Mouse (Mus musculus): ENCODE results near the gene Wfdc1. TPM values are rescaled to one million over a fixed set of nuclear protein-coding genes. Genes with fewer than 3 reads are reported as not detected.

Gene Wfdc1
- polyA plus RNA-seq, 1 experiment from 2014 or later = 1.7 TPM

DNA sequence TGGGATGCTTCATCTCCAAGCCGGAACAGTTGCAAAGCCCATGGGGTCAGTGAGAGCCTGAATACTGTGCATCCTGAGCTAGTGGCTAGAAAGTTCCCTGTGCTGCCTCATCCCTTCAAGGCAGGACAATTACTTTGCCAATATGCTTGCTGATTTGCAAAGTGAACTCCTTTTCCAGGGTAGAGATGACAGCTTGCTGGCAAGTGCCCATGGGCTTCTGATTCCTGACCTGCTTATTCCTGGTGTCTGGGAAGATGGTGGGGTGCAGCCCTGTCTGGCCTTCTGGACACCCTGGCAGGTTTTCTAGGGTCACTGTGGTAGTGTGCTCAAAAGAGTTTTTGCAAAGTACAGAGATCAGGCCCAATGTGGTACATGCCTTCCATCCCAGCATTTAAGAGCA lies 23.2 kb upstream of the Wfdc1 start:
- H3K4me3 ChIP-seq = no peak overlapping the region
- H3K27me3 ChIP-seq = no peaks in the 10 kb centered on the region
- ATAC-seq = no peak
- no peak overlapping the region for H3K4me2 ChIP-seq
- no peaks in the 10 kb centered on the region for H3K36me3 ChIP-seq (ENCODE audit: poor library complexity, severe bottlenecking)
- H3K9me3 ChIP-seq (replicated peaks) = peaks cover 11% of the 10 kb centered on the region; the same call in 1 of the 2 replicates
- whole genome bisulfite sequencing = 100% methylated on average over 1 of the region's 1 CpGs
- H3K9ac ChIP-seq = no peak overlapping the region
- no peak overlapping the region for H3K27ac ChIP-seq
- H3K4me1 ChIP-seq = no peaks in the 10 kb centered on the region

DNA sequence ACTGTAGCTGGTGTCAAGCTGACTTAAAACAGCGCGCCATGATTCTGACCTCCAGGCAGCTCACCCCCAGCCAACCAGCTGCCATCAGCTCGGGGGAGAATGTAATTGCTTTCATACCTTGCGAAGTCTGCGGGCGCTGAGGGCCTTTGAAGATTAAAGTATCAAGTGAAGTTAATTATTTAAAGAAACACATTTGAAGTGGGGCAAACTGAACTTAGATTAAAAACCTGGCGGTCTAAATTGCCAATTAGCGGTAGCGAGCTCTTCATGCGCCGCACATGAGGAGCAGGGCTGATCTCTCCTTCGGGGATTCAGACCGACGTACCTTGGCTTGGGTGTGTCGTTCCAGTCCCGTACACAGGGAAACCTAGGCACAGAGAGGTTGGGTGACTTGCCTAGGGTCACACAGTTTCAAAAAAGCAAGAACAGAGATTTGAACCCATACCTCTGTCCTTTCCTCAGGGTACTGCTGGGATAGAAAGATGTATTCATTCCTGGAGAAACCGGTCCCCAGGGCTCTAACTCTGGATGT lies 21.7 kb upstream of the Wfdc1 start:
- 72% methylated on average over 17 of the region's 17 CpGs for WGBS
- no peak overlapping the region for H3K4me2 ChIP-seq
- no peak for ATAC-seq

DNA sequence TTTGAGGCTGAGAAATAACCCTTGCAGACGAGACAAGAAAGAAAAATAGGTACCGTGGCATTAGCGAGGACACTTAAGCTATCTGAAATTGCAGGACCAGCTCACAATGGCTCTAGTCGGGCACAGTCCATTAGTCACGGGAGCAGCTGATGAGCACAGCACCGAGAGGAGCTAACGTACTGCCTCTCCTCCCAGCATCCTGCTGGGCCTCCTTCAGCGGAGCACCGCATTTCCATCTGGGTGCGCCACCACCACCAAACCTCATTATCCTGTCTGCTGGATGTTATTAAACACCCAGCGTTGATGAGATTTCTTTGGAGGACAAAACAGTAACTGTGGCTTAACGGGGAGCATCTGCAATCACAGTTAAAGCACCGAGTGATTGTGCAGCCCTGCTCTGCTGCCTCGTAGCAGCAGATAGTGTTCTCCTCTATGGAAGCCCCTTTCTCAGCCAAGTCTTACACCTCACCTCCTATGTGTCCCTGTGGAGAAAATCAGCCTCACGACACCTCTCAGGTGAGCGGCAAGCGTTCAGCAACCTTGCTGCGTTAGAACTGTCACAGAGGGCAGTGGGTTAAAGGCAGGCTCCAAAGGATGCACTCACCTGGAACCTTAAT lies 21.1 kb upstream of the Wfdc1 start:
- WGBS = 55% methylated on average over 18 of the region's 18 CpGs
- no peak for ATAC-seq
- H3K27me3 ChIP-seq = no peaks in the 10 kb centered on the region
- H3K27ac ChIP-seq = 0 out of 2 replicates have a peak overlapping the region, but pooled peaks have one; percentile 38
- no peak overlapping the region for H3K9ac ChIP-seq
- H3K36me3 ChIP-seq (ENCODE audit: poor library complexity, severe bottlenecking) = no peaks in the 10 kb centered on the region
- H3K4me2 ChIP-seq = no peak overlapping the region
- H3K9me3 ChIP-seq (replicated peaks) = peaks cover 11% of the 10 kb centered on the region; the same call in 1 of the 2 replicates
- H3K4me3 ChIP-seq = no peak overlapping the region
- H3K4me1 ChIP-seq = no peaks in the 10 kb centered on the region

More for the DNA sequence above, 21.7 kb upstream of the Wfdc1 start:
- peaks cover 11% of the 10 kb centered on the region; the same call in 1 of the 2 replicates for H3K9me3 ChIP-seq (replicated peaks)
- H3K36me3 ChIP-seq (ENCODE audit: poor library complexity, severe bottlenecking) = no peaks in the 10 kb centered on the region
- H3K27me3 ChIP-seq = no peaks in the 10 kb centered on the region
- H3K4me3 ChIP-seq = no peak overlapping the region
- no peaks in the 10 kb centered on the region for H3K4me1 ChIP-seq
- H3K27ac ChIP-seq = no peak overlapping the region
- H3K9ac ChIP-seq = no peak overlapping the region

DNA sequence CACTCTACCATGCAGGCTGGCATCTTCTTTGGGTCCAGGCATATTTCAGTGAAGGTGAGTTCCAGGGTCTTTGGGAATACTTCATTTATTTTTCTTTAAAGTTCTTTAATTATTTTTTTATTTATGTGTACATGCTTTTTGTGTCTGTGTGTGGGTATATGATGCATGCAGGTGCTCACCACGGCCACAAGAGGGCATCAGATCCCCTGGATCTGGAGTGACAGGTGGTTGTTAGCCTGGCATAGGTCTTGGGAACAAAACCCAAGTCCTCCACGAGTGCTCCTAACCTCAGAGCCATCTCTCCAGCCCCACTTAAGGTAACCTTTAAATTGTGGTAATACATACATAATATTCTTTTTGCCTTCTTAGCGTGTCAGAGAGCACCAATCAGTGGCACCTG lies 20.0 kb upstream of the Wfdc1 start:
- no peak for ATAC-seq
- Histone ChIP-seq H3K4me3 (no peak overlapping the region), H3K9ac (no peak overlapping the region), H3K36me3 (ENCODE audit: poor library complexity, severe bottlenecking) (no peaks in the 10 kb centered on the region), H3K27me3 (no peaks in the 10 kb centered on the region), H3K4me1 (no peaks in the 10 kb centered on the region), H3K4me2 (no peak overlapping the region), H3K27ac (no peak overlapping the region), H3K9me3 (replicated peaks) (peaks cover 11% of the 10 kb centered on the region; the same call in 1 of the 2 replicates)
- 77% methylated on average over 3 of the region's 3 CpGs for WGBS

DNA sequence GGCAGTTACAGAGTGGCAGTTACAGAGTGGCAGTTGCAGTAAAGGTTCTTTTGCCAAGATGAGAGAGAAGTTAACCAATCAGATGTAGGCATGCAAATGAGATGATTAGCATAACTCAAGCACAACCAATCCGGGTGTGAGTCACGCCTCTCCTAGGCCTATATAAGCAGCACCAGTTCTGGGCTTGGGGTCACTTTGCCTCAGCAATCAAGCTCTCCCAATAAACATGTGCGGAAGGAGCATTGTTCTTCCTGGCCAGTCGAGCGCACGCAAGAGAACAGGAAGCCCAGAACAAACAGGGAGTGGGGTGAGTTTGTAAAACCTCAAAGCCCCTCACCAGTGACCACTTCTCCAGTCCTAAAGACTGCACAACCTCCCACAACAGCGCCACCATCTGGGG lies 19.3 kb upstream of the Wfdc1 start:
- no peak for ATAC-seq
- WGBS = 80% methylated on average over 7 of the region's 7 CpGs
- Histone ChIP-seq H3K4me2 (no peak overlapping the region), H3K9me3 (replicated peaks) (peaks cover 11% of the 10 kb centered on the region; the same call in 1 of the 2 replicates), H3K9ac (no peak overlapping the region), H3K27ac (no peak overlapping the region), H3K4me1 (no peaks in the 10 kb centered on the region), H3K4me3 (no peak overlapping the region), H3K36me3 (ENCODE audit: poor library complexity, severe bottlenecking) (no peaks in the 10 kb centered on the region), H3K27me3 (no peaks in the 10 kb centered on the region)

DNA sequence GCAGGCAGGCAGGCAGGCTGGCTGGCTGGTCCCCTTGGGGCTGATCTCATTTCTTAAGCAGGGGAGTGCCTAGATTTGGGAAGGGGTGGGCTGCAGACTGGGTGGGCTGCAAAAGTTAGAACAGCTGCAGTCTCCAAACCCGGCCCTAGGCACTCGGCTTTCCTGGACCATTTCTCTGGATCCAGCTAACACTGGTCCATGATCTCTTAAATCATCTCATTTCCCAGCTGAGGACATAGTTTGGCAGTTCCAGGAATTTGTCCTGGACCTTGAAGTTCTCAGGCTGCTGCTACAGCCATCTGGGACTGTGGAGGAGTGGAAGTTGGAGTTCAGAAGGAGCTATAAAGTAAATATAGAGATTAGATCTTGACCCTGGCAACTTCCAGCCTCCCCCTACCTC lies 14.8 kb upstream of the Wfdc1 start:
- Histone ChIP-seq H3K9ac (no peak overlapping the region), H3K4me2 (no peak overlapping the region), H3K9me3 (replicated peaks) (peaks cover 8% of the 10 kb centered on the region; the same call in 1 of the 2 replicates), H3K27ac (no peak overlapping the region), H3K27me3 (no peaks in the 10 kb centered on the region; the same call in 1 of the 2 replicates), H3K4me1 (no peaks in the 10 kb centered on the region), H3K4me3 (no peak overlapping the region), H3K36me3 (ENCODE audit: poor library complexity, severe bottlenecking) (no peaks in the 10 kb centered on the region)
- WGBS = 69% methylated on average over 2 of the region's 2 CpGs
- no peak for ATAC-seq

DNA sequence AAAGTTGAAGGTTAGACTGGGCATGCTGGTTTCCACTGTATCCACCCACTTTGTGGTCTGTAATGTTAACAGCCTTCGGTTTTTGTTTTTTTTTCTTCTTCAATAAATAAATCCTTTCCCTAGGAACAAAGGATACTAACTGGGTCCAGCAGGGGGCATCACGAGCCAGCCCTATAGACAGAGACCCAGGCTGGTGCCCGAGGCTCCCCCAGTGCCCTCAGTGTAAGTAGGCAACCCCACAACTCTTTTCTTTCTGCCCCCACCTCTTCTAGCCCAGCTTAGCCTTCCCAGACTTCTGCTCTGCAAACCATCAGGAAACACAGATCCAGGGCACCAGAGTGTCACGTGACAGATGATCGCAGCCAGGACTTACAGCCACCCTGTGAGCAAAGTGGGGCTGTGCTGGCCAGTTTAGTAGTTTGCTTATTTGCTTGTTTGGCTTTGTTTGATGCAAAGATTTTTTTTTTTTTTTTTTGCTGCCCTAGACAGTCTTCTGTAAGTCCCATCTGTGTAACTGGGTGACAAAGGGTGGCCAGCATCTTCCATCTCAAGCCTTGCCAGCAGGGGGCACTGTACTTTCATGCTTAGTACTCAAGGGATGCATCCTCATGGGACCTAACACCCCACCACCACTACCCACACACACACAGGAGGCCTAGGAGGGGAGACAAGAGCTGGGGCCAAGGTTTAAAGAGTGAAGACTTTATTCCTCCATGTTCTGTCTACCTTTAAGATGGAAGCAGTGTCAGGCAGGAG lies 9.3 kb upstream of the Wfdc1 start:
- no peak overlapping the region for H3K4me3 ChIP-seq
- ATAC-seq = no peak
- 57% methylated on average over 5 of the region's 5 CpGs for WGBS
- H3K4me1 ChIP-seq = peaks cover 6% of the 10 kb centered on the region
- no peaks in the 10 kb centered on the region; the same call in 1 of the 2 replicates for H3K27me3 ChIP-seq
- no peak overlapping the region for H3K27ac ChIP-seq
- no peak overlapping the region for H3K4me2 ChIP-seq
- H3K9ac ChIP-seq = no peak overlapping the region
- H3K36me3 ChIP-seq (ENCODE audit: poor library complexity, severe bottlenecking) = no peaks in the 10 kb centered on the region
- H3K9me3 ChIP-seq (replicated peaks) = 0 out of 2 replicates have a peak, but pooled peaks cover 3% of the 10 kb centered on the region

DNA sequence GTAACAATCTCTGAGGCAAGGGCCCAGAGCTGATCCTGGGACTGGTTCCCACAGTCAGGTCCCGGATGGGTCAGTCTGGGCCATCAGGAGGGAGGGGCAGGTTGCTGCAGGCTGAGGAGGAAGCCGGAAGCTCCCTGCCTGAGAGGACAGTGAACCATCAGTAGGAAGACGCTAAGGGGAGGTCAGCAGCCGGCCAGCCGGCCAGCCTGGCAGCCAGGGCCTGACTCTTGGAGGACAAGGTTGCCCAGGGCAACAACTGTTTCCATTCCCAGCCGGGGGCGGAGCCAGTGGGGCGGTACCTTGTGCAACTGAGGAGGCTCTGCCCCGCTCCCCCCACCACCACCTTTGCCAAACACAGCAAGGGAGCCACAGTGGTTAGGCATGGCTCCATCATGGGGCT lies 5.1 kb upstream of the Wfdc1 start:
- no peak for ATAC-seq

DNA sequence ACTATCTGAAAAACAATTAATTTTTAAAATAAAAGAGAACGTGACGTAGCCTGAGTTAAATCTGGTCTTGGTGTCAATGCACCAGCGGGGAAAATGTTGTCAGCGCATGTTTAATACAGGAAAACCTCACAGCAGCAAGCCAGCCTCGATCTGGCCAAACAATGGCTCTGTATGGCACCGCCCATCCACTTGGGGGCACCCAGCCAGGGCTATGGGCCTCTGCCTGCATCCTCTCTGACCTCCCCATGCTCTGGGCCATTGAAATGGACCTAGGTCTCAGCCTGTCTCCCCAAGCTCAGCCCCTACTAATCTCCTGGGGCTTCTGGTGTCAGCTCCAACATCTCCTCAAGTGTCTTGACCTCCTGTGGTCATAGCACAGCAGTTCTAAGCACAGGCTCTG lies 4.3 kb upstream of the Wfdc1 start:
- Histone ChIP-seq H3K36me3 (ENCODE audit: poor library complexity, severe bottlenecking) (no peaks in the 10 kb centered on the region), H3K4me2 (no peak overlapping the region), H3K9me3 (replicated peaks) (0 out of 2 replicates have a peak, but pooled peaks cover 3% of the 10 kb centered on the region), H3K27ac (no peak overlapping the region), H3K4me3 (no peak overlapping the region), H3K9ac (no peak overlapping the region), H3K4me1 (peaks cover 6% of the 10 kb centered on the region), H3K27me3 (peaks cover 7% of the 10 kb centered on the region)
- 65% methylated on average over 6 of the region's 6 CpGs for WGBS
- ATAC-seq = no peak

More for the DNA sequence above, 5.1 kb upstream of the Wfdc1 start:
- Histone ChIP-seq H3K27me3 (peaks cover 4% of the 10 kb centered on the region; the same call in 1 of the 2 replicates), H3K4me3 (no peak overlapping the region), H3K27ac (no peak overlapping the region), H3K9me3 (replicated peaks) (0 out of 2 replicates have a peak, but pooled peaks cover 3% of the 10 kb centered on the region), H3K4me1 (peaks cover 6% of the 10 kb centered on the region), H3K9ac (0 out of 2 replicates have a peak overlapping the region, but pooled peaks have one; percentile 23), H3K36me3 (ENCODE audit: poor library complexity, severe bottlenecking) (no peaks in the 10 kb centered on the region), H3K4me2 (no peak overlapping the region)
- WGBS = 5% methylated on average over 9 of the region's 9 CpGs

DNA sequence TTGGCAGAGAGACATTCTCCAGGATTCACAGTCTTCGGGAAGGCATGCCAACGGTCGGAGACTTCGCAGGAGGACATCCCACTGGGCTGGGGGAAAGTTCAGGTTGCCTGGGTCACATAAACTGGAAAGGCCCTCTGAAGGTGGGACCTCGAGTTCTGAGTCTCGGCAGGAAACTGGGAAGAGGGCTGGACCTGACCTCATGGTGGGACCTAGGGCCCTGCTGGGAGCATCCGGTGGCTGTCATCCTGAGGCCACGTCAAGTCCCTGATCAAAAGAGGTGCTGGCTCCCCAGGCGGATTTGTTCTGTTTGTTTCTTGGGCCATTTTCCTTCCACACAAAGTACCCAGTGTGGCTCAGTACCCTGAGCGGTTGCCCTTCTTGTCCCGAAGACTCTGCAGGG lies 2.7 kb upstream of the Wfdc1 start:
- no peaks in the 10 kb centered on the region for H3K9me3 ChIP-seq (replicated peaks)
- peaks cover 6% of the 10 kb centered on the region for H3K4me1 ChIP-seq
- H3K27ac ChIP-seq = no peak overlapping the region
- H3K9ac ChIP-seq = no peak overlapping the region
- peaks cover 9% of the 10 kb centered on the region for H3K27me3 ChIP-seq
- H3K4me3 ChIP-seq = no peak overlapping the region
- H3K4me2 ChIP-seq = no peak overlapping the region
- WGBS = 77% methylated on average over 11 of the region's 11 CpGs
- ATAC-seq = no peak
- H3K36me3 ChIP-seq (ENCODE audit: poor library complexity, severe bottlenecking) = no peaks in the 10 kb centered on the region

DNA sequence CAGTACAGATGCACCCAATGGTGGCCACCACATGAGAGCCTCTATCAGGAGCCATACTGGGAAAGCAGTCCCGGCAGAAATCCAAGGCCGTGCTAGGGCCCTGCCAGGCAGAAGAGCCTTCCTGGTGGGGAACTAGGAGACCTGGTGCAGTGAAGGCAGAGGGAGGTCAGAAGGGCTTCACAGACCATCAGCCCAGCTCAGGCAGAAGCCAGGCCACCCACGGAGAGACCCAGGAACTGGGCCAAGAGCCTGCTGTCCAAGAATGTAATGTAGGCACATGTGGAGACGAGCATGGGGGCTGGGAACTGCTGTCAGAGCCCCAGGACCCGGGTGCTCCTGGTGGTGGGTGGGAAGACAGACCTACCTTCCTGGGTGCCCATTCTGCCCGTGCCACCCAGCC lies 895 bp upstream of the Wfdc1 start:
- H3K4me1 ChIP-seq = peaks cover 6% of the 10 kb centered on the region
- WGBS = 80% methylated on average over 6 of the region's 6 CpGs
- H3K4me3 ChIP-seq = no peak overlapping the region
- H3K27me3 ChIP-seq = peaks cover 9% of the 10 kb centered on the region
- H3K36me3 ChIP-seq (ENCODE audit: poor library complexity, severe bottlenecking) = no peaks in the 10 kb centered on the region
- no peak overlapping the region for H3K4me2 ChIP-seq
- H3K27ac ChIP-seq = no peak overlapping the region
- no peak for ATAC-seq
- H3K9ac ChIP-seq = no peak overlapping the region
- H3K9me3 ChIP-seq (replicated peaks) = no peaks in the 10 kb centered on the region

DNA sequence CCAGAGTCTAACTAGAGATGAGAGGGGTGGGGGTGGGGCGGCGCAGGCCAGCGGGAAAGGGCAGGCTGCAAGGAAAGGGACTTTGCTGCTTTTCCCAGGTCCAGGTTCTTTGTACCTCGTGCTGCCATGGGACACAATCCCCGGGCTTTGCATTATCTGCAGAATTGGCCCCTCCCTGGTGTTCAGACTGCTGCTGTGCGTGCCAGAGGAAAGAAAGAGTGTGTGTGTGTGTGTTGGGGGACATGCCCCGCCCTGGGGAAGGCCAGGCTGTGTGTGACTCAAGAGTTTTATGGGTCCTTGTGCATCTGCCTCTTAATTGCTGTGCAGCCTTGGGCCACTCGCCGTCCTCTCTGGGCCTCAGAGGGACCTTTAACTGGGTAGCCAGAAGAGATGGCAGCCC lies 2.3 kb downstream of the Wfdc1 start:
- Histone ChIP-seq H3K4me2 (no peak overlapping the region), H3K27ac (no peak overlapping the region), H3K4me1 (no peaks in the 10 kb centered on the region), H3K4me3 (no peak overlapping the region), H3K9me3 (replicated peaks) (no peaks in the 10 kb centered on the region), H3K9ac (no peak overlapping the region), H3K27me3 (peaks cover 9% of the 10 kb centered on the region), H3K36me3 (ENCODE audit: poor library complexity, severe bottlenecking) (no peaks in the 10 kb centered on the region)
- 51% methylated on average over 9 of the region's 9 CpGs for WGBS
- ATAC-seq = no peak
